8 mouse cellular contexts compared by ENCODE assay signal in genomic region chr6:87183159-87183558, GRCm38 (mm10).
DNase-seq lines count a peak whose midpoint lies in the region; ATAC-seq lines count a peak whose summit lies in the region.

No protein-coding gene starts in this region.

- H3K36me3 ChIP-seq in heart, embryonic 11.5 days (ENCODE audit: control insufficient read depth, insufficient read depth, low read length) = no peaks in the 10 kb centered on the region
- no peaks in the 10 kb centered on the region for H3K36me3 ChIP-seq in hindbrain, embryonic 16.5 days (ENCODE audit: control insufficient read depth, insufficient read depth, low read length)

- 70% methylated on average over 8 of the region's 8 CpGs for WGBS in heart, embryonic 11.5 days (ENCODE audit: insufficient replicate concordance)
- 62% methylated on average over 8 of the region's 8 CpGs for WGBS in hindbrain, embryonic 16.5 days

- peak; percentile 53 to 72 for DNase-seq in adrenal gland, adult (ENCODE audit: inconsistent age in 2 of 2, low spot score in 1 of 2)
- no peak for DNase-seq in adrenal gland, postnatal 4 days (ENCODE audit: low spot score in 2 of 2)
- peak; percentile 94 for DNase-seq in brain, adult 2 months (ENCODE audit: low read depth, low spot score)
- DNase-seq in layer of hippocampus, adult 9-11 months = peak; percentile 84
- no peak for DNase-seq in cerebellum, adult 9-11 months

- no peaks in the 10 kb centered on the region for H3K9me3 ChIP-seq in heart, embryonic 11.5 days (replicated peaks; ENCODE audit: control insufficient read depth, low read length)
- H3K9me3 ChIP-seq in hindbrain, embryonic 16.5 days (ENCODE audit: control insufficient read depth, low read length) = no peaks in the 10 kb centered on the region

- peaks cover 29% of the 10 kb centered on the region for H3K4me1 ChIP-seq in heart, embryonic 11.5 days (ENCODE audit: control insufficient read depth, insufficient read depth, low read length)
- H3K4me1 ChIP-seq in hindbrain, embryonic 16.5 days (ENCODE audit: control insufficient read depth, insufficient read depth, low read depth, low read length) = no peaks in the 10 kb centered on the region; the same call in 1 of the 2 replicates

- H3K4me3 ChIP-seq in heart, embryonic 11.5 days (ENCODE audit: low read depth, low read length) = no peak overlapping the region
- H3K4me3 ChIP-seq in hindbrain, embryonic 16.5 days (ENCODE audit: low read length) = no peak overlapping the region

- H3K27me3 ChIP-seq in heart, embryonic 11.5 days (ENCODE audit: control insufficient read depth, insufficient read depth, low read length) = no peaks in the 10 kb centered on the region
- no peaks in the 10 kb centered on the region for H3K27me3 ChIP-seq in hindbrain, embryonic 16.5 days (replicated peaks; ENCODE audit: control insufficient read depth, insufficient read depth, low read length)

- ATAC-seq in heart, embryonic 11.5 days (replicated peaks; ENCODE audit: insufficient number of reproducible peaks, low FRiP score, low TSS enrichment) = no peak
- ATAC-seq in megakaryocyte progenitor cell, adult 5-6 weeks (replicated peaks; ENCODE audit: poor library complexity) = 0 out of 2 replicates have a peak, but pooled peaks have one; percentile 15
- ATAC-seq in hindbrain, embryonic 16.5 days = no peak

- H3K4me2 ChIP-seq in heart, embryonic 11.5 days = no peak overlapping the region
- no peak overlapping the region for H3K4me2 ChIP-seq in hindbrain, embryonic 16.5 days (ENCODE audit: low read length)

- H3K9ac ChIP-seq in heart, embryonic 11.5 days (ENCODE audit: low read depth, low read length) = no peak overlapping the region
- H3K9ac ChIP-seq in hindbrain, embryonic 16.5 days (ENCODE audit: low read depth, low read length) = no peak overlapping the region

- peak overlapping the region; percentile 87; the same call in 1 of the 2 replicates for H3K27ac ChIP-seq in heart, embryonic 11.5 days (ENCODE audit: low read depth, low read length)
- H3K27ac ChIP-seq in hindbrain, embryonic 16.5 days (ENCODE audit: low read depth, low read length) = no peak overlapping the region

Comparison
In these comparisons a context has a peak if more than half of its experiments do, and no peak if none do; other contexts are left out.
1. DNase-seq: peak in adrenal gland, adult (2 of 2), brain, adult 2 months (single experiment) and layer of hippocampus, adult 9-11 months (single experiment); none in adrenal gland, postnatal 4 days (0 of 2) and cerebellum, adult 9-11 months (single experiment).